In genomic region chr12:111757561-111758325, GRCm38 (mm10) we compare ENCODE assay signal across 8 mouse cellular contexts. TPM values are rescaled to one million over a fixed set of nuclear protein-coding genes. Genes with fewer than 3 reads are reported as not detected.
DNase-seq lines count a peak whose midpoint lies in the region; ATAC-seq and TF ChIP-seq lines count a peak whose summit lies in the region.

No protein-coding gene starts in this region.

- H3K4me2 ChIP-seq in hindbrain, embryonic 14.5 days (replicated peaks), result peak overlapping the region; percentile 100
- H3K4me2 ChIP-seq in midbrain, postnatal 0 days (ENCODE audit: low read depth, low read length, poor library complexity, severe bottlenecking), result peak overlapping the region; percentile 97

- no peaks in the 10 kb centered on the region for H3K9me3 ChIP-seq in hindbrain, embryonic 14.5 days (ENCODE audit: control insufficient read depth, low read length)
- H3K9me3 ChIP-seq in midbrain, postnatal 0 days (ENCODE audit: low read length), result no peaks in the 10 kb centered on the region

- H3K27ac ChIP-seq in layer of hippocampus, adult 2 months, result peak overlapping the region; percentile 100
- peak overlapping the region; percentile 98 for H3K27ac ChIP-seq in hindbrain, embryonic 14.5 days
- peak overlapping the region; percentile 99 for H3K27ac ChIP-seq in midbrain, postnatal 0 days (ENCODE audit: low read depth, low read length)

- TF ChIP-seq CTCF in layer of hippocampus, adult 2 months (conservative IDR thresholded peaks at IDR 0.05), result no peak
- no peak for TF ChIP-seq CTCF in midbrain, postnatal 0 days (IDR thresholded peaks at IDR 0.05)

- no peak for ATAC-seq in hindbrain, embryonic 14.5 days (ENCODE audit: low FRiP score)
- ATAC-seq in midbrain, postnatal 0 days (ENCODE audit: low FRiP score), result 0 out of 2 replicates have a peak, but pooled peaks have one; percentile 4

- no peaks in the 10 kb centered on the region for H3K27me3 ChIP-seq in hindbrain, embryonic 14.5 days (ENCODE audit: control insufficient read depth, insufficient read depth, low read length)
- no peaks in the 10 kb centered on the region for H3K27me3 ChIP-seq in midbrain, postnatal 0 days (ENCODE audit: insufficient read depth, low read length)

- peak overlapping the region; percentile 87 for H3K9ac ChIP-seq in hindbrain, embryonic 14.5 days
- peak overlapping the region; percentile 99; the same call in 1 of the 2 replicates for H3K9ac ChIP-seq in midbrain, postnatal 0 days (replicated peaks; ENCODE audit: low read length, poor library complexity, severe bottlenecking)

- 47% methylated on average over 10 of the region's 10 CpGs for WGBS in hindbrain, embryonic 14.5 days
- 47% methylated on average over 10 of the region's 10 CpGs for WGBS in midbrain, postnatal 0 days

- H3K36me3 ChIP-seq in hindbrain, embryonic 14.5 days (replicated peaks; ENCODE audit: control insufficient read depth, insufficient read depth), result 0 out of 2 replicates have a peak, but pooled peaks cover 2% of the 10 kb centered on the region
- no peaks in the 10 kb centered on the region; the same call in 1 of the 2 replicates for H3K36me3 ChIP-seq in midbrain, postnatal 0 days (ENCODE audit: insufficient read depth, low read length)

- H3K4me1 ChIP-seq in hindbrain, embryonic 14.5 days (replicated peaks; ENCODE audit: control insufficient read depth, insufficient read depth, low read length), result peaks cover 33% of the 10 kb centered on the region
- peaks cover 14% of the 10 kb centered on the region; the same call in 1 of the 2 replicates for H3K4me1 ChIP-seq in midbrain, postnatal 0 days (ENCODE audit: insufficient read depth, low read length)

- DNase-seq in layer of hippocampus, adult 2 months (ENCODE audit: low spot score in 2 of 2), result no peak
- DNase-seq in layer of hippocampus, adult 9-11 months, result no peak
- peak; percentile 49 to 64 for DNase-seq in cerebellum, postnatal 25 days
- no peak for DNase-seq in hindbrain, embryonic 14.5 days (ENCODE audit: low spot score)
- DNase-seq in midbrain, postnatal 0 days (ENCODE audit: low spot score), result no peak
- no peak for DNase-seq in frontal cortex, postnatal 36 days (ENCODE audit: low spot score in 2 of 2)
- DNase-seq in ovary, postnatal 10 days (ENCODE audit: low spot score), result no peak
- no peak for DNase-seq in retina, postnatal 1 day

- peak overlapping the region; percentile 72 for H3K4me3 ChIP-seq in layer of hippocampus, adult 2 months
- H3K4me3 ChIP-seq in hindbrain, embryonic 14.5 days (replicated peaks; ENCODE audit: low read length), result peak overlapping the region; percentile 96
- H3K4me3 ChIP-seq in midbrain, postnatal 0 days (ENCODE audit: low read depth, low read length), result peak overlapping the region; percentile 91

RNA-seq across cellular contexts. Expression of gene Klc1, which starts 0.9 kb away (rescaled TPM):
- 100 to 1,000 TPM; 654 to 684 TPM for total RNA-seq in layer of hippocampus, adult 2 months (2021)
- 586 and 635 TPM in 2 replicates for polyA plus RNA-seq in hindbrain, embryonic 14.5 days (2014; fragmentation: Nextera tagmentation; extraction: Ambion mirVana)
- 509 and 579 TPM in 2 replicates for total RNA-seq in midbrain, postnatal 0 days (2014; rRNA removed)
- 653 and 669 TPM in 2 replicates for polyA plus RNA-seq in midbrain, postnatal 0 days (2015; fragmentation: Nextera tagmentation; extraction: Ambion mirVana)

RNA-seq across cellular contexts. Expression of gene Apopt1, which starts 44.7 kb away (rescaled TPM):
- 10 to 100 TPM; 35.7 to 36.8 TPM for total RNA-seq in layer of hippocampus, adult 2 months (2021)
- polyA plus RNA-seq in hindbrain, embryonic 14.5 days (2014; fragmentation: Nextera tagmentation; extraction: Ambion mirVana), result 48.2 and 61.4 TPM in 2 replicates
- total RNA-seq in midbrain, postnatal 0 days (2014; rRNA removed), result 17.9 and 27.8 TPM in 2 replicates
- 63.1 and 67.0 TPM in 2 replicates for polyA plus RNA-seq in midbrain, postnatal 0 days (2015; fragmentation: Nextera tagmentation; extraction: Ambion mirVana)

RNA-seq across cellular contexts. Expression of gene Bag5, which starts 44.7 kb away (rescaled TPM):
- total RNA-seq in layer of hippocampus, adult 2 months (2021), result 10 to 100 TPM; 50.6 to 50.9 TPM
- polyA plus RNA-seq in hindbrain, embryonic 14.5 days (2014; fragmentation: Nextera tagmentation; extraction: Ambion mirVana), result 65.5 and 71.6 TPM in 2 replicates
- total RNA-seq in midbrain, postnatal 0 days (2014; rRNA removed), result 28.7 and 43.5 TPM in 2 replicates
- polyA plus RNA-seq in midbrain, postnatal 0 days (2015; fragmentation: Nextera tagmentation; extraction: Ambion mirVana), result 68.7 and 70.8 TPM in 2 replicates

RNA-seq across cellular contexts. Expression of gene Xrcc3, which starts 55.9 kb away (rescaled TPM):
- total RNA-seq in layer of hippocampus, adult 2 months (2021), result 1 to 10 TPM; 3.2 to 4.2 TPM
- 2.6 and 3.1 TPM in 2 replicates for polyA plus RNA-seq in hindbrain, embryonic 14.5 days (2014; fragmentation: Nextera tagmentation; extraction: Ambion mirVana)
- 4.1 and 5.4 TPM in 2 replicates for total RNA-seq in midbrain, postnatal 0 days (2014; rRNA removed)
- 1.7 and 2.5 TPM in 2 replicates for polyA plus RNA-seq in midbrain, postnatal 0 days (2015; fragmentation: Nextera tagmentation; extraction: Ambion mirVana)

RNA-seq across cellular contexts. Expression of gene Zfyve21, which starts 56.2 kb away (rescaled TPM):
- 10 to 100 TPM; 20.0 to 20.6 TPM for total RNA-seq in layer of hippocampus, adult 2 months (2021)
- 36.7 and 40.1 TPM in 2 replicates for polyA plus RNA-seq in hindbrain, embryonic 14.5 days (2014; fragmentation: Nextera tagmentation; extraction: Ambion mirVana)
- total RNA-seq in midbrain, postnatal 0 days (2014; rRNA removed), result 30.6 and 30.9 TPM in 2 replicates
- polyA plus RNA-seq in midbrain, postnatal 0 days (2015; fragmentation: Nextera tagmentation; extraction: Ambion mirVana), result 29.7 and 37.2 TPM in 2 replicates

Comparison
In these comparisons a context has a peak if more than half of its experiments do, and no peak if none do; other contexts are left out.
1. DNase-seq: peak in cerebellum, postnatal 25 days (2 of 2); none in layer of hippocampus, adult 2 months (0 of 2), layer of hippocampus, adult 9-11 months (single experiment), hindbrain, embryonic 14.5 days (single experiment), midbrain, postnatal 0 days (single experiment), frontal cortex, postnatal 36 days (0 of 2), ovary, postnatal 10 days (single experiment) and retina, postnatal 1 day (single experiment).
2. Peak in every context shown above with its lines, with median percentiles within 50 percentile points of each other: H3K27ac ChIP-seq and H3K4me3 ChIP-seq.